Mouse (Mus musculus): ENCODE results near the gene Tll2. TPM values are rescaled to one million over a fixed set of nuclear protein-coding genes. Genes with fewer than 3 reads are reported as not detected.

The Tll2 gene
- total RNA-seq, 2 experiments from 2014 or later, result not detected

DNA sequence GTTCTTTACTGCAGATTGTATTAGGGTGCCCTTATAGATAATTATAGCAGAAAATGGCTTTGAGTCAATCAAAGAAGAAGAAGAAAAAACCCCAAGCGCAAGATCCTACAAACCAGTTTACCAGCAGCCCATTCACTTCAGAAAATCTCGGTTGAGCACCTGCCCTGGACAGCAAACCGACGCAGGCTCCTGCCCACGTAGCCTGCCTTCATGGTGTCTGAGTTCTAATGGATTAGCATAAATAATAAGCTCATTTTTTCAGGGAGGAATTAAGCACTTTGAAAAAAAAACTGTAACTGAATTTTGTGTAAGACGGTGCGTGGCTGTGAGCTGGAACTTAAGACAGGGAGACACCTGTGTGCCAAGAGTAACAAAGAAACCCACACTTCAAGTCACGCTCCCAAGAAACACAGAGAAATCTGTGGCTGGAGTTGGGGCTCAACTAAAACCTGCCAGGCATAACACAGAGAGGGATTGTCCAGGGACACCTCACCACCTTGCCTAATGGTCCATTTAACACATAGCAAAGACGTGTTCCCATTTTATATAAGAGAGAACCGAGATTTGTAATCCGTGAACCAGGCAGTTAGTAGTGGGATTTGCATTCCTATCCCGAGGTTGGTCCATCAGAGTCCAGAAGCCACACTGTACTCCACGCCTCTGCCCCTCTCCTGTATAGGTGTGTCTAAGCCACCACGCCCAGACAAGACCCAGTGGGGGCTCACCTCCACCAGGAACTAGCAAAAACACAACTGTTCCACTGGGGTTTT is 41.3 kb downstream of the Tll2 start:
- no peak for ATAC-seq (replicated peaks; ENCODE audit: low FRiP score, low TSS enrichment, poor library complexity, severe bottlenecking)

DNA sequence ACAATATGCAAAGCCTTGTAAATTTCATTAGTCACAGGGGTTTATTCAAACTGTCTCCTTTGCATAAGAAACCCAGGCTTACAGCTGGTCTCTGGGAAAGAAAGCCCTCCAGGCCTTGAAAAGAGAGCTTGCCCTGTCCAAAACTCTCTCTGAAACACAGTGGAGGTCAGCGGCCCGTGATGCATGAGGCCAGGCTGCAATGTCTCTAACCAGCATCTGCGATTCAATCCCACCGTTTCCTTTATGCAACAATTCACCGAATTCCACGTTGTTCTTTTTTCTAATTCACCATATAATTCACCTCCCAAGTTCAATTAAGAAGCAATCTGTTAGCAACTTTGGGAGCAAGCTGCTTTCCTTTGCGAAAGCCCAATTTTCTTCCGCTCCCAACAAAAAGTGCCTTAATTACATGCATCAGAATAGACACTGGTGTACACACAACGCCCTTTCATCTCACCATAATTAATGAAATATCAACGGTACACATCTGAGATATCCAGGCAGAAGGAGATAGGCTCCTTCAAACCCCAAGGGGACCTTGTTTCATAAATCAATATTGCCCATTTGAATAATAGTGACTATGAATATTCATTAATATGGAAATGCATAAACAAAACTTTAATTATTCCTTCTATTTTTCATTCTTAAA is 42.1 kb downstream of the Tll2 start:
- no peak for ATAC-seq (replicated peaks; ENCODE audit: low FRiP score, low TSS enrichment, poor library complexity, severe bottlenecking)

GRCm38 (mm10) chr19:41160388-41160787 is 46.2 kb downstream of the Tll2 start:
- ATAC-seq (replicated peaks; ENCODE audit: low FRiP score, low TSS enrichment, poor library complexity, severe bottlenecking), result no peak

GRCm38 (mm10) chr19:41154681-41155080 is 52.0 kb downstream of the Tll2 start:
- ATAC-seq (replicated peaks; ENCODE audit: low FRiP score, low TSS enrichment, poor library complexity, severe bottlenecking), result no peak

DNA sequence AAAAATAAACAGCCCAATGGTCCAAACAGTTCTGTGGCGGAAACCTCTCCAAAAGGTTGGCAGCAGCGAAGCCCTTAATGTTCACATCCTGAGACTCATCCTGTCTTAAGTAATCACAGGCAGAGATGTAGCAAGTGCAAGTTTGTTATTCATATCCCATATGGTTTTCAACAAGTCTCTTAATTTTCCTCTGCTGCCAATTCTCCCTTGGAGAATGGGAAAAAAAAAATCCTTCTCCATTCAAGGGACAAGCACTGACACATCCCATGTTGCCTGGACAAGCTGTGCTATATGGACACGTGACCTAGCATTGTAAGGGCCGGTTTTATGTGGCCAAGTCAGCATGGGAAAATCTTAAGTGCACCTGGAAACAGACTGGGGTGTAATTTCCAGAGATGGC is 54.2 kb downstream of the Tll2 start:
- ATAC-seq (replicated peaks; ENCODE audit: low FRiP score, low TSS enrichment, poor library complexity, severe bottlenecking), result no peak

DNA sequence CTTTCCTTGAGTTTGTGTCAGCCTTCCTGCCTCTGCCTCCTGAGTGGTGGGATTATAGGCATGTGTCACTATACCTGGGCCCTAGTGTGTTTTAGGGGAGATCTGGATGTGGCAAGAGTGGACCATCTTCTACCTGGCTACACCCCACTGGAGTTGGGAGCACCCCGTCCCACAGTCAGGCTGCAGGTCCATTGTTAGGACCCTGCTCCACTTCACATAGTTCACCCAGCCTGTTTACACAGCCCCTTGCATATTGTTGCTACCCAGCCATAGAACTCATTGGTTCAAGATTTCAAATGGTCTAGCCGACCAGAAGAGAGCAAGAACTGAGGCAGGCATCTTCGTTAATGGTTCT is 54.6 kb downstream of the Tll2 start:
- no peak for ATAC-seq (replicated peaks; ENCODE audit: low FRiP score, low TSS enrichment, poor library complexity, severe bottlenecking)

DNA sequence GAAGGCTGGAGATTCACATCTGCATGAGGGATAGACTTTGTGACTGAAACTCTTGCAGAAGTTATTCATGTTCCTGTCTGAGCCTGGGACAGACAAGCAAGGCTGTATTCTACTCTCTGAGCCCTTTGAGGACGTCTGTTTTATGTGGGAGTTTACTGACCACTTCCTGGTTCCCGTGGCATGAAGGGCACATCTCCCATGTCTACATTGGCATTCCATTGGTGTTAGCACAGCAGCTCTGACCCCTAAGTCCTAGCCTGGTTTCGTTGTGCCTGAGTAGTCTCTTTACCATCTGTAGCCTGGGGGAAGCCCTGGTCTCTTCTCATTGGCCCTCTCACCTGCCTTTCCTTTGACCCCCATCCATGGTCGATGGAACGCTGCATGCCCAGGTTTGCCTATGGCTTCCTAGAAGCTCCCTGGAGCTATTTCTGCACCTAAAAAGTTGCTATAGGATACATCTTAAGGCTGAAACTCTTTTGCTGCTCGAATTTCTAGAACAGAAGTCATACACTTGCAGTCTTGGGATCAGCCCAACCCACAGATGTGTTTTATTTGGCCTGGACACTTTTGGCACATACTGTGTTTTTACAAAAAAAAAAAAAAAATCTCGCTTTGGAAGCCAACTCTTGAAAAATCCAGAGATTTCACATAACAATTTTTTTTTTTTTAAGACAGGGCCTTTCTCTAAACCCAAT is 55.2 kb downstream of the Tll2 start:
- ATAC-seq (replicated peaks; ENCODE audit: low FRiP score, low TSS enrichment, poor library complexity, severe bottlenecking), result no peak

- ATAC-seq (replicated peaks; ENCODE audit: low FRiP score, low TSS enrichment, poor library complexity, severe bottlenecking), result no peak
These were observed 65.7 kb downstream of the Tll2 start for GRCm38 (mm10) chr19:41140961-41141360.

GRCm38 (mm10) chr19:41139629-41140028 is 67.0 kb downstream of the Tll2 start:
- ATAC-seq (replicated peaks; ENCODE audit: low FRiP score, low TSS enrichment, poor library complexity, severe bottlenecking), result no peak

GRCm38 (mm10) chr19:41123009-41123408 is 83.6 kb downstream of the Tll2 start:
- no peak for ATAC-seq (replicated peaks; ENCODE audit: low FRiP score, low TSS enrichment, poor library complexity, severe bottlenecking)

DNA sequence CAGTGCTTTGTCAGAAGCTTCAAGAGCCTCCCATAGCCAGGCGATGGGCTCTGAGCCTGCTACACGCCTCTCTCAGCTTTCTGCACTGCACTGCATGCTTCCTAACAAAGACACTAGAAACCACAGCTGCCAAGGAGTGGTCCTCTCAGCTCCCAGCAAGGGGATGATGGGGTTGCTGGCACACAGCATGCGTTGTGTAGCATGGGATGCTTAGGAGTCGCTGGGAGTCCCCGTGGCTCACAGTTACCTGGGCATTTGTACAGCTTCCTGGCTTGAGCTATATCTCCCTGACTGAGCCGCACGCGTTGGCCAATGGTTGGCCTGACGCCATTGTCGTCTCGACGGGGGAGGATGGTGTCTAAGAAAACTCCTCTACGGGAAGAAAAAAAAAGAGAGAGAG is 86.7 kb downstream of the Tll2 start:
- ATAC-seq (replicated peaks; ENCODE audit: low FRiP score, low TSS enrichment, poor library complexity, severe bottlenecking), result no peak

- ATAC-seq (replicated peaks; ENCODE audit: low FRiP score, low TSS enrichment, poor library complexity, severe bottlenecking), result no peak
These were observed 88.3 kb downstream of the Tll2 start for GRCm38 (mm10) chr19:41118346-41118745.

- no peak for ATAC-seq (replicated peaks; ENCODE audit: low FRiP score, low TSS enrichment, poor library complexity, severe bottlenecking)
These were observed 89.3 kb downstream of the Tll2 start for GRCm38 (mm10) chr19:41117334-41117733.

GRCm38 (mm10) chr19:41114611-41115010 is 92.0 kb downstream of the Tll2 start:
- no peak for ATAC-seq (replicated peaks; ENCODE audit: low FRiP score, low TSS enrichment, poor library complexity, severe bottlenecking)

- ATAC-seq (replicated peaks; ENCODE audit: low FRiP score, low TSS enrichment, poor library complexity, severe bottlenecking), result no peak
These were observed 92.6 kb downstream of the Tll2 start for GRCm38 (mm10) chr19:41113911-41114531.

DNA sequence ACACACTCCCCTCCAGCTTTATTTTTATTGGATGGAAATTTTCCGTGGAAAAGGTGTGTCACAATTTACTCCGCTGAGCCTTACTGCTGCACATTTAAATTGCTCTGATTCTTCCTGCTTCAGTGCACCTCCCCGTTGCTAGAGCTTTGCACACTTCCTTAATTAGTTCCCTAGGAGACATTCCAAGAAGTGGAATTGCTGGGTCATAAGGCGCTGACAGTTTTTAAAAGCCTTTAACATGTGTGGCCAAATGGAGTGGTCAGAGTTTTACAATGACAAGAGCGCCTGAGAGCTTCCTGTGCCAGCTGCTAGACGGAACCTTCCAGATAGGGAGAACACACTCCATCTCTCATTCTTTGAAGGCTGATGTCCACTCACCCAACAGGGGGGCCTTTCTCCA is 94.0 kb downstream of the Tll2 start:
- ATAC-seq (replicated peaks; ENCODE audit: low FRiP score, low TSS enrichment, poor library complexity, severe bottlenecking), result no peak

GRCm38 (mm10) chr19:41109991-41110390 is 96.6 kb downstream of the Tll2 start:
- no peak for ATAC-seq (replicated peaks; ENCODE audit: low FRiP score, low TSS enrichment, poor library complexity, severe bottlenecking)

DNA sequence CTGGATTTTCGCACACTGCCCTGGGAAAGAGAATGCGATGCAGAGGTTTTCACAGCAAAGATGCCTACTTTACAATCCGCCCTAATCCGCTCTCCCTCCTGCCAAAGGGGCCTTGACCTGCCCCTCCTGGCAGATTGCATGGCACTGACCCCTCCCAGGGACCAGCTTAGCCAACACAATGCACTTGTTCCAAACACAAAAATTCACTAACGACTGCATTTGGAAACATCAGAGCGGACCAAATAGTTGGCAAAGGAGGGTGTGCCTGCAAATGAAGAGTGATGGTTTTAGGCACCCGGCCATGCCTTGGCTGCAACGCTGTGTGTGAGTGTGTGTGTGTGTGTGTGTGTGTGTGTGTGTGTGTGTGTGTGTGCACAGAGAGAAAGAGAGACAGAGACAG is 97.1 kb downstream of the Tll2 start:
- ATAC-seq (replicated peaks; ENCODE audit: low FRiP score, low TSS enrichment, poor library complexity, severe bottlenecking), result no peak

- no peak for ATAC-seq (replicated peaks; ENCODE audit: low FRiP score, low TSS enrichment, poor library complexity, severe bottlenecking)
These were observed 98.0 kb downstream of the Tll2 start for GRCm38 (mm10) chr19:41108666-41109065.

GRCm38 (mm10) chr19:41107530-41107929 is 99.1 kb downstream of the Tll2 start:
- no peak for ATAC-seq (replicated peaks; ENCODE audit: low FRiP score, low TSS enrichment, poor library complexity, severe bottlenecking)

Measured in megakaryocyte-erythroid progenitor cell, adult 5-6 weeks (primary cell).